Mouse (Mus musculus): ENCODE results near the gene Lrmda. TPM values are rescaled to one million over a fixed set of nuclear protein-coding genes. Genes with fewer than 3 reads are reported as not detected.

Gene Lrmda
- polyA plus RNA-seq, 1 experiment from 2014 or later: 0.22 TPM

- WGBS: 80% methylated on average over 2 of the region's 2 CpGs
- no peak overlapping the region for H3K27ac ChIP-seq
- H3K27me3 ChIP-seq: no peaks in the 10 kb centered on the region
- no peak overlapping the region for H3K4me3 ChIP-seq (replicated peaks)
- ATAC-seq (ENCODE audit: low FRiP score): no peak
- H3K36me3 ChIP-seq (replicated peaks): no peaks in the 10 kb centered on the region
- no peaks in the 10 kb centered on the region for H3K9me3 ChIP-seq
- no peak overlapping the region for H3K9ac ChIP-seq
- H3K4me1 ChIP-seq: no peaks in the 10 kb centered on the region
- no peak overlapping the region for H3K4me2 ChIP-seq
Observed at GRCm38 (mm10) chr14:22849108-22849507, 829.6 kb downstream of the Lrmda start.

GRCm38 (mm10) chr14:22860631-22861030 is 841.1 kb downstream of the Lrmda start:
- H3K27me3 ChIP-seq: 0 out of 2 replicates have a peak, but pooled peaks cover 4% of the 10 kb centered on the region
- 23% methylated on average over 4 of the region's 4 CpGs for WGBS
- H3K4me3 ChIP-seq (replicated peaks): no peak overlapping the region
- peaks cover 3% of the 10 kb centered on the region; the same call in 1 of the 2 replicates for H3K4me1 ChIP-seq
- H3K27ac ChIP-seq: no peak overlapping the region
- no peak overlapping the region for H3K4me2 ChIP-seq
- H3K36me3 ChIP-seq (replicated peaks): no peaks in the 10 kb centered on the region
- no peak overlapping the region for H3K9ac ChIP-seq
- no peaks in the 10 kb centered on the region for H3K9me3 ChIP-seq
- no peak for ATAC-seq (ENCODE audit: low FRiP score)

GRCm38 (mm10) chr14:22864132-22864531 is 844.6 kb downstream of the Lrmda start:
- H3K27me3 ChIP-seq: 0 out of 2 replicates have a peak, but pooled peaks cover 4% of the 10 kb centered on the region
- H3K4me2 ChIP-seq: no peak overlapping the region
- ATAC-seq (ENCODE audit: low FRiP score): no peak
- H3K9ac ChIP-seq: no peak overlapping the region
- peaks cover 3% of the 10 kb centered on the region; the same call in 1 of the 2 replicates for H3K4me1 ChIP-seq
- H3K36me3 ChIP-seq (replicated peaks): no peaks in the 10 kb centered on the region
- no peak overlapping the region for H3K4me3 ChIP-seq (replicated peaks)
- H3K9me3 ChIP-seq: no peaks in the 10 kb centered on the region
- no peak overlapping the region for H3K27ac ChIP-seq
- WGBS: 77% methylated on average over 7 of the region's 7 CpGs

- Histone ChIP-seq H3K4me1 (no peaks in the 10 kb centered on the region), H3K4me3 (replicated peaks) (no peak overlapping the region), H3K27me3 (no peaks in the 10 kb centered on the region), H3K9ac (no peak overlapping the region), H3K36me3 (replicated peaks) (no peaks in the 10 kb centered on the region), H3K4me2 (no peak overlapping the region), H3K27ac (no peak overlapping the region), H3K9me3 (no peaks in the 10 kb centered on the region)
- WGBS: 82% methylated on average over 3 of the region's 3 CpGs
- ATAC-seq (ENCODE audit: low FRiP score): no peak
Observed at GRCm38 (mm10) chr14:22874584-22874983, 855.1 kb downstream of the Lrmda start.

GRCm38 (mm10) chr14:22887182-22887581 is 867.7 kb downstream of the Lrmda start:
- H3K4me1 ChIP-seq: no peaks in the 10 kb centered on the region
- no peak overlapping the region for H3K4me3 ChIP-seq (replicated peaks)
- H3K27ac ChIP-seq: no peak overlapping the region
- H3K9me3 ChIP-seq: no peaks in the 10 kb centered on the region
- H3K9ac ChIP-seq: no peak overlapping the region
- H3K4me2 ChIP-seq: no peak overlapping the region
- WGBS: 83% methylated on average over 3 of the region's 3 CpGs
- H3K27me3 ChIP-seq: no peaks in the 10 kb centered on the region
- H3K36me3 ChIP-seq (replicated peaks): no peaks in the 10 kb centered on the region
- no peak for ATAC-seq (ENCODE audit: low FRiP score)

- no peak overlapping the region for H3K9ac ChIP-seq
- H3K27ac ChIP-seq: no peak overlapping the region
- ATAC-seq (ENCODE audit: low FRiP score): no peak
- H3K27me3 ChIP-seq: no peaks in the 10 kb centered on the region
- no peak overlapping the region for H3K4me3 ChIP-seq (replicated peaks)
- no peak overlapping the region for H3K4me2 ChIP-seq
- no peaks in the 10 kb centered on the region for H3K9me3 ChIP-seq
- no peaks in the 10 kb centered on the region for H3K36me3 ChIP-seq (replicated peaks)
- 92% methylated on average over 1 of the region's 1 CpGs for WGBS
- H3K4me1 ChIP-seq: no peaks in the 10 kb centered on the region
Observed at GRCm38 (mm10) chr14:22899312-22899711, 879.8 kb downstream of the Lrmda start.

- H3K4me3 ChIP-seq (replicated peaks): no peak overlapping the region
- H3K4me1 ChIP-seq: peaks cover 8% of the 10 kb centered on the region
- H3K36me3 ChIP-seq (replicated peaks): no peaks in the 10 kb centered on the region
- ATAC-seq (ENCODE audit: low FRiP score): no peak
- no peak overlapping the region for H3K9ac ChIP-seq
- H3K27ac ChIP-seq: no peak overlapping the region
- H3K9me3 ChIP-seq: no peaks in the 10 kb centered on the region
- H3K27me3 ChIP-seq: no peaks in the 10 kb centered on the region
- 87% methylated on average over 1 of the region's 1 CpGs for WGBS
- no peak overlapping the region for H3K4me2 ChIP-seq
Observed at GRCm38 (mm10) chr14:22902116-22902515, 882.6 kb downstream of the Lrmda start.

- no peak overlapping the region for H3K4me3 ChIP-seq (replicated peaks)
- ATAC-seq (ENCODE audit: low FRiP score): no peak
- no peak overlapping the region for H3K9ac ChIP-seq
- H3K9me3 ChIP-seq: no peaks in the 10 kb centered on the region
- H3K4me1 ChIP-seq: peaks cover 12% of the 10 kb centered on the region
- H3K36me3 ChIP-seq (replicated peaks): no peaks in the 10 kb centered on the region
- H3K27me3 ChIP-seq: no peaks in the 10 kb centered on the region
- WGBS: 90% methylated on average over 2 of the region's 2 CpGs
- no peak overlapping the region for H3K4me2 ChIP-seq
- no peak overlapping the region for H3K27ac ChIP-seq
Observed at GRCm38 (mm10) chr14:22902914-22903313, 883.4 kb downstream of the Lrmda start.

GRCm38 (mm10) chr14:22905741-22906667 is 886.5 kb downstream of the Lrmda start:
- H3K4me3 ChIP-seq (replicated peaks): no peak overlapping the region
- H3K36me3 ChIP-seq (replicated peaks): no peaks in the 10 kb centered on the region
- 0 out of 2 replicates have a peak, but pooled peaks cover 4% of the 10 kb centered on the region for H3K27me3 ChIP-seq
- H3K9me3 ChIP-seq: no peaks in the 10 kb centered on the region
- H3K4me1 ChIP-seq: peaks cover 12% of the 10 kb centered on the region
- no peak for ATAC-seq (ENCODE audit: low FRiP score)
- H3K4me2 ChIP-seq: no peak overlapping the region
- WGBS: 84% methylated on average over 7 of the region's 7 CpGs
- H3K9ac ChIP-seq: no peak overlapping the region
- no peak overlapping the region for H3K27ac ChIP-seq

GRCm38 (mm10) chr14:22906716-22907115 is 887.2 kb downstream of the Lrmda start:
- peaks cover 12% of the 10 kb centered on the region for H3K4me1 ChIP-seq
- no peaks in the 10 kb centered on the region for H3K36me3 ChIP-seq (replicated peaks)
- no peak overlapping the region for H3K9ac ChIP-seq
- no peak overlapping the region for H3K4me3 ChIP-seq (replicated peaks)
- H3K9me3 ChIP-seq: no peaks in the 10 kb centered on the region
- no peak overlapping the region for H3K27ac ChIP-seq
- H3K4me2 ChIP-seq: no peak overlapping the region
- no peak for ATAC-seq (ENCODE audit: low FRiP score)
- 0 out of 2 replicates have a peak, but pooled peaks cover 4% of the 10 kb centered on the region for H3K27me3 ChIP-seq
- 66% methylated on average over 4 of the region's 4 CpGs for WGBS

- Histone ChIP-seq H3K27me3 (0 out of 2 replicates have a peak, but pooled peaks cover 4% of the 10 kb centered on the region), H3K36me3 (replicated peaks) (no peaks in the 10 kb centered on the region), H3K4me2 (no peak overlapping the region), H3K9me3 (no peaks in the 10 kb centered on the region), H3K27ac (no peak overlapping the region), H3K9ac (no peak overlapping the region), H3K4me1 (peaks cover 12% of the 10 kb centered on the region), H3K4me3 (replicated peaks) (no peak overlapping the region)
- WGBS: 62% methylated on average over 4 of the region's 4 CpGs
- no peak for ATAC-seq (ENCODE audit: low FRiP score)
Observed at GRCm38 (mm10) chr14:22907221-22907620, 887.7 kb downstream of the Lrmda start.

GRCm38 (mm10) chr14:22908006-22908405 is 888.5 kb downstream of the Lrmda start:
- Histone ChIP-seq H3K9ac (no peak overlapping the region), H3K27me3 (0 out of 2 replicates have a peak, but pooled peaks cover 4% of the 10 kb centered on the region), H3K36me3 (replicated peaks) (no peaks in the 10 kb centered on the region), H3K9me3 (no peaks in the 10 kb centered on the region), H3K4me1 (peaks cover 12% of the 10 kb centered on the region), H3K27ac (no peak overlapping the region), H3K4me3 (replicated peaks) (no peak overlapping the region), H3K4me2 (no peak overlapping the region)
- no peak for ATAC-seq (ENCODE audit: low FRiP score)
- WGBS: 78% methylated on average over 2 of the region's 2 CpGs

GRCm38 (mm10) chr14:22915463-22915862 is 896.0 kb downstream of the Lrmda start:
- ATAC-seq (ENCODE audit: low FRiP score): no peak
- H3K27me3 ChIP-seq: 0 out of 2 replicates have a peak, but pooled peaks cover under 1% of the 10 kb centered on the region
- 93% methylated on average over 3 of the region's 3 CpGs for WGBS
- no peaks in the 10 kb centered on the region for H3K4me1 ChIP-seq
- no peaks in the 10 kb centered on the region for H3K36me3 ChIP-seq (replicated peaks)
- no peak overlapping the region for H3K27ac ChIP-seq
- H3K9ac ChIP-seq: no peak overlapping the region
- H3K4me3 ChIP-seq (replicated peaks): no peak overlapping the region
- H3K9me3 ChIP-seq: no peaks in the 10 kb centered on the region
- no peak overlapping the region for H3K4me2 ChIP-seq
